9 mouse cellular contexts compared by ENCODE assay signal in genomic region chr10:13429766-13430165, GRCm38 (mm10). TPM values are rescaled to one million over a fixed set of nuclear protein-coding genes. Genes with fewer than 3 reads are reported as not detected.
DNase-seq lines count a peak whose midpoint lies in the region; ATAC-seq lines count a peak whose summit lies in the region.
"Had no signal": no experiment of that assay in that cellular context is flagged by ENCODE, and none has a peak within 500 bp of the region (broad histone marks: within the 10 kb centered on the region; RNA-seq: fewer than 3 reads in every experiment).

No protein-coding gene starts in this region.

- H3K36me3 ChIP-seq in embryonic facial prominence, embryonic 11.5 days (replicated peaks; ENCODE audit: control insufficient read depth, insufficient read depth, low read depth, low read length) = no peaks in the 10 kb centered on the region
- H3K36me3 ChIP-seq: liver, embryonic 13.5 days had no signal

- intact Hi-C loops in heart, postnatal 10 days (cut with DNase I) = loop anchor here (1.0 to 5.0 kb wide), 4 partner anchors 152 to 411 kb away; no protein-coding TSS in a partner anchor

- no peak overlapping the region for H3K27ac ChIP-seq in embryonic facial prominence, embryonic 11.5 days (replicated peaks; ENCODE audit: low read depth, low read length)
- H3K27ac ChIP-seq: liver, embryonic 13.5 days had no signal

- DNase-seq in cerebellum, adult 18-20 months = peak; percentile 27 to 65
- peak; percentile 12 for DNase-seq in adrenal gland, adult 8-10 months
- DNase-seq in embryonic facial prominence, embryonic 11.5 days (ENCODE audit: low spot score) = peak; percentile 81
- peak; percentile 65 to 84 for DNase-seq in heart, postnatal 10 days
- DNase-seq in layer of hippocampus, adult 9-11 months = peak; percentile 36
- DNase-seq in lung, postnatal 36 days = peak; percentile 80
- DNase-seq in right cerebral cortex, postnatal 10 days (ENCODE audit: low spot score in 2 of 2) = peak; percentile 59 to 76
- DNase-seq: liver, embryonic 13.5 days had no signal

- H3K27me3 ChIP-seq in embryonic facial prominence, embryonic 11.5 days (ENCODE audit: control insufficient read depth, insufficient read depth, low read length) = no peaks in the 10 kb centered on the region
- H3K27me3 ChIP-seq: liver, embryonic 13.5 days had no signal

- peaks cover 2% of the 10 kb centered on the region for H3K4me1 ChIP-seq in embryonic facial prominence, embryonic 11.5 days (ENCODE audit: control insufficient read depth, insufficient read depth, low read length)

- no peak for ATAC-seq in cerebellum, adult (ENCODE audit: insufficient number of reproducible peaks, low FRiP score, low TSS enrichment)
- ATAC-seq in embryonic facial prominence, embryonic 11.5 days (replicated peaks; ENCODE audit: insufficient number of reproducible peaks, low FRiP score, low TSS enrichment, low read depth) = no peak

- WGBS in embryonic facial prominence, embryonic 11.5 days = 13% methylated on average over 5 of the region's 5 CpGs

- H3K9ac ChIP-seq in embryonic facial prominence, embryonic 11.5 days (replicated peaks; ENCODE audit: low read length) = no peak overlapping the region
- H3K9ac ChIP-seq: liver, embryonic 13.5 days had no signal

- no peak overlapping the region for H3K4me3 ChIP-seq in embryonic facial prominence, embryonic 11.5 days (ENCODE audit: low read depth, low read length)
- H3K4me3 ChIP-seq: liver, embryonic 13.5 days had no signal

- no peaks in the 10 kb centered on the region for H3K9me3 ChIP-seq in embryonic facial prominence, embryonic 11.5 days (replicated peaks; ENCODE audit: control insufficient read depth, low read length)
- H3K9me3 ChIP-seq: liver, embryonic 13.5 days had no signal

- H3K4me2 ChIP-seq in embryonic facial prominence, embryonic 11.5 days (ENCODE audit: low read depth, low read length) = no peak overlapping the region
- H3K4me2 ChIP-seq: liver, embryonic 13.5 days had no signal

RNA-seq across cellular contexts. Expression of gene Phactr2, which starts 44.4 kb away (rescaled TPM):
- 10 to 100 TPM; 26.8 to 35.3 (median 31.0) TPM for total RNA-seq in adrenal gland, adult 8-10 months (2022)
- 24.0 and 24.5 TPM in 2 replicates for polyA plus RNA-seq in embryonic facial prominence, embryonic 11.5 days (2014; fragmentation: Nextera tagmentation; extraction: Ambion mirVana)
- total RNA-seq in heart, postnatal 10 days (2021) = 10 to 100 TPM; 57.3 to 63.5 TPM

Comparison
In these comparisons a context has a peak if more than half of its experiments do, and no peak if none do; other contexts are left out.
1. DNase-seq: peak in every context shown above with its lines; median percentile 81 in embryonic facial prominence, embryonic 11.5 days; 80 in lung, postnatal 36 days; 74 in heart, postnatal 10 days; 68 in right cerebral cortex, postnatal 10 days; 46 in cerebellum, adult 18-20 months; 36 in layer of hippocampus, adult 9-11 months; 12 in adrenal gland, adult 8-10 months.